In the genomic region with DNA sequence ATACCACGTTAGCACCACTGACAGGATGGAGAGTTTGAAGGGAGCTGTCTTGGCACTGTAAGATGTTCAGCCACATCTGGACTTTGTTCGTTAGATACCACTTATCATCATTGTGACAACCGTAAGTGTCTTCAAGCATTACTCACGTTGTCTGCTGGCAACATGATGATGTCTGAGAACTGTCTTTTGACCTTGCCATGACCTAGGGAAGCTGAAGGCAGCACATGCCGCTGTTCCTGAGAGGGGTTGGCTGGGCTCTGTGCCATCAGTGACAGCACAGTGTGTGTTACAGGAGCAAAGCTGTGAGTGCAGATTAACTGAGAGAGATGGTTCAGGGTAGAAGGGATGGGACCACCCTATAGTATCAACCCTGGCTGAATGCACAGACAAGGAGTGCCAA, we compare ENCODE assay signal across 11 mouse cellular contexts. TPM values are rescaled to one million over a fixed set of nuclear protein-coding genes. Genes with fewer than 3 reads are reported as not detected.
DNase-seq lines count a peak whose midpoint lies in the region; ATAC-seq lines count a peak whose summit lies in the region.
"Had no signal": no experiment of that assay in that cellular context is flagged by ENCODE, and none has a peak within 500 bp of the region (broad histone marks: within the 10 kb centered on the region; RNA-seq: fewer than 3 reads in every experiment).

No protein-coding gene starts in this region.

- peak; percentile 32 for DNase-seq in adrenal gland, postnatal 10 days
- DNase-seq in adrenal gland, postnatal 4 days (ENCODE audit: low spot score in 2 of 2) = no peak
- DNase-seq in right cerebral cortex, postnatal 25 days = no peak
- no peak for DNase-seq in urinary bladder, postnatal 25 days (ENCODE audit: low spot score)
- DNase-seq in cerebellum, postnatal 25 days = no peak
- DNase-seq: kidney, postnatal 10 days had no signal

- WGBS in liver, embryonic 16.5 days (ENCODE audit: insufficient replicate concordance) = 28% methylated on average over 5 of the region's 5 CpGs

- no peak overlapping the region for H3K4me2 ChIP-seq in liver, embryonic 16.5 days (ENCODE audit: low read depth, low read length)

- H3K27me3 ChIP-seq in megakaryocyte, embryonic 14.5 days (replicated peaks) = peaks cover 7% of the 10 kb centered on the region
- H3K27me3 ChIP-seq in liver, embryonic 16.5 days (ENCODE audit: control insufficient read depth, insufficient read depth, low read depth, low read length) = no peaks in the 10 kb centered on the region

- peaks cover 18% of the 10 kb centered on the region for H3K4me1 ChIP-seq in megakaryocyte, embryonic 14.5 days
- H3K4me1 ChIP-seq in liver, embryonic 16.5 days (ENCODE audit: control insufficient read depth, low read depth, low read length) = no peaks in the 10 kb centered on the region; the same call in 1 of the 2 replicates

- H3K9ac ChIP-seq in liver, embryonic 16.5 days (ENCODE audit: low read depth, low read length) = no peak overlapping the region

- ATAC-seq in megakaryocyte, adult 5-6 weeks (ENCODE audit: poor library complexity, severe bottlenecking) = no peak
- ATAC-seq in liver, embryonic 16.5 days (ENCODE audit: low read depth) = peak; percentile 30
- ATAC-seq: midbrain, embryonic 16.5 days had no signal

- H3K36me3 ChIP-seq in megakaryocyte, embryonic 14.5 days (replicated peaks; ENCODE audit: low read length) = no peaks in the 10 kb centered on the region
- H3K36me3 ChIP-seq in liver, embryonic 16.5 days (ENCODE audit: control insufficient read depth, insufficient read depth) = no peaks in the 10 kb centered on the region
- H3K36me3 ChIP-seq: G1E had no signal

- peak overlapping the region; percentile 35 for H3K4me3 ChIP-seq in megakaryocyte, embryonic 14.5 days (replicated peaks)
- H3K4me3 ChIP-seq in liver, embryonic 16.5 days (ENCODE audit: low read depth, low read length) = no peak overlapping the region

- no peaks in the 10 kb centered on the region for H3K9me3 ChIP-seq in megakaryocyte, embryonic 14.5 days
- H3K9me3 ChIP-seq in liver, embryonic 16.5 days (replicated peaks; ENCODE audit: control insufficient read depth, low read length) = no peaks in the 10 kb centered on the region
- H3K9me3 ChIP-seq: G1E had no signal

- no peak overlapping the region for H3K27ac ChIP-seq in liver, embryonic 16.5 days (ENCODE audit: low read length)

RNA-seq across cellular contexts. Expression of a gene that starts 3.6 kb away (rescaled TPM):
- 10 to 100 TPM; 72.6 to 85.6 TPM for total RNA-seq in adrenal gland, postnatal 10 days (2021)
- 100 to 1,000 TPM; 112 to 114 TPM for total RNA-seq in adrenal gland, postnatal 4 days (2021)
- polyA plus RNA-seq in megakaryocyte, embryonic 14.5 days (2012; ENCODE audit: insufficient read depth, low replicate concordance) = not detected in 2 replicates
- 0.23 and 0.38 TPM in 2 replicates for total RNA-seq in megakaryocyte, adult 5-6 weeks (2015)
- 0.16 TPM in 1 of 2 replicates, not detected in the other for total RNA-seq in megakaryocyte, adult 5-6 weeks (2017)
- polyA plus RNA-seq in liver, embryonic 16.5 days (2015; fragmentation: Nextera tagmentation; extraction: Ambion mirVana) = 13.5 and 16.3 TPM in 2 replicates

Comparison
In these comparisons a context has a peak if more than half of its experiments do, and no peak if none do; other contexts are left out.
1. RNA of a gene that starts 3.6 kb away (total RNA-seq): 112 to 114 TPM in adrenal gland, postnatal 4 days and 72.6 to 85.6 TPM in adrenal gland, postnatal 10 days; 0.16 to 0.38 TPM in megakaryocyte, adult 5-6 weeks; every median in the first group is over 10 times any median in the second.